Mouse (Mus musculus): Measurements from ENCODE around the gene Xrcc2. TPM values are rescaled to one million over a fixed set of nuclear protein-coding genes. Genes with fewer than 3 reads are reported as not detected.

Gene Xrcc2
- polyA plus RNA-seq, 1 experiment: 0.81 TPM

DNA sequence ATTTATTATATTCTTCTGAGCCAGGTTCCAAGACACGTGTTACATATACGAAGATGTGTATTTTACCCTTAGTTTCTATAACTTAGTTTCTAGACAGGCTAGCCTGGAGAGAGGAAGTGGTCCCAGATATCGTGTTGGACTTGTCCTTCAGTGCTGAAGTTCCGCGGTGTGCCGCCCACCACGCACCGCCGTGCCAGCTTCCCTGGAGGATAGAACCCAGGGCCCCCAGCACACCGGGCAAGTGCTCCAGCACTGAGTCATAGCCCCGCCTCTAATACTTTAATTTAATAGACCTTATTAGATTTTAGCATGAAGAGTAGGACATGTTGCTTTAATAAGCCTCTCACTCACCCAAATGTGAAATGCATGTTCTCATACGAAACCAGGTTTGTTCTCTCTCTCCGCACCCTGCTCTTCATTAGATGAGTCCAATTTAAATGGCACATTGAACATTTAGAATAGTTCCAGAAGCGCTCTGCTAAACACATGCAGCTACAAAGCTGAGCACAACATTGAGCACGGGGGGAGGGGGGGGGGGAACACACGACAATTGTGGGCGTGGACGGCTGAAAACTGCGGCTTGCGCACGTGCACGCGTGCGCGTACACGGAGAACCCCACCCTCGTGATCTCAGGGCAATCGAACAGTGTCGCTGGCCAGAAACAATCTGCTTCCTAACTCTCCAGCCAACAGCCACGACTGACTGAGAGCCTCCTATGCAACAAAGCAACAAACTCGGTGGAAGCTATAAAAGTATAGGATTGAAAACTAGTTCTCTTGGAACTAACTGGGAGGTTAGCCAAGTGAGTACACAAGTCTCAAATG is 33.7 kb downstream of the Xrcc2 start:
- no peak for TF ChIP-seq FLI1 (IDR thresholded peaks at IDR 0.05; ENCODE audit: low read length)
- no peak for TF ChIP-seq GATA1 (IDR thresholded peaks at IDR 0.05; ENCODE audit: borderline replicate concordance, low read length)
- H3K4me1 ChIP-seq: peaks cover 17% of the 10 kb centered on the region; the same call in 1 of the 2 replicates
- peaks cover 2% of the 10 kb centered on the region for H3K36me3 ChIP-seq (replicated peaks; ENCODE audit: low read length)
- no peaks in the 10 kb centered on the region for H3K27me3 ChIP-seq (replicated peaks)
- H3K9me3 ChIP-seq: no peaks in the 10 kb centered on the region
- H3K4me3 ChIP-seq (replicated peaks): no peak overlapping the region

DNA sequence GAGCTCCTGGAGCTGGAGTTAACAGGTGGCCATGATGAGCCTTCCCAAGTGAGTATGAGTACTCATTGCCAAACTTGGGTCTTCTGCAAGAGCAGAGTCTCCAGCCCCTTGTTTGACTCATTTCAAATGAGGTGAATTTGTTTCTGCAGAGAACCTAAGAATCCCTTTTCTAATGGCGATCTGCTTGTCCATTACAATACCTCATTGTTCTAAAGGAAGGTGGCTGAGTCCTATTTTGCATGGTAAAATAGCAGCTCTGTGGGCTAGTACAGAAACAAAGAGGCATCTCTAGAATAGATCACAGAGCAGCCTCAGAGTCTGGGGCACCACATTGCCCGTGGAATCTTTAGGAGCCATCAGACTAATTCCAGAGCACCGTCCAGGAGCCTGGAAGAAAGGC is 34.6 kb downstream of the Xrcc2 start:
- Histone ChIP-seq H3K9me3 (no peaks in the 10 kb centered on the region), H3K4me3 (replicated peaks) (no peak overlapping the region), H3K4me1 (peaks cover 17% of the 10 kb centered on the region; the same call in 1 of the 2 replicates), H3K27me3 (replicated peaks) (no peaks in the 10 kb centered on the region), H3K36me3 (replicated peaks; ENCODE audit: low read length) (no peaks in the 10 kb centered on the region)
- TF ChIP-seq FLI1 (IDR thresholded peaks at IDR 0.05; ENCODE audit: low read length): no peak
- no peak for TF ChIP-seq GATA1 (IDR thresholded peaks at IDR 0.05; ENCODE audit: borderline replicate concordance, low read length)

DNA sequence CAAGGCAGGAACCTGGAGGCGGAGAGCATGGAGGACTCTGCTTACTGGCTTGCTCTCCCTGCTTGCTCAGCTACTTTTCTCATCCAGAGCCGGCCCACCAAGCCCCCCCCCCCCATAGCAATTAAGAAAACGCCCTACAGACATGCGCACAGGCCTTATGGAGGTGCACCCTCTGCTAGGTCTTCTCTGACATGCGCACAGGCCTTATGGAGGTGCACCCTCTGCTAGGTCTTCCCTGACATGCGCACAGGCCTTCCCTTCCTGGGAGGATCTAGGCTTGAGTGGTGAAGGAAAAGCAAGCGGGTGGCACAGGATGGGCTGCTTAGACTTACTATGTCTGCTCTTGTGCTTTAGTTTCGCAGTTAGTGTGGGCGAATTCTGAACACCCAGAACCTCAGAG is 37.3 kb downstream of the Xrcc2 start:
- TF ChIP-seq FLI1 (IDR thresholded peaks at IDR 0.05; ENCODE audit: low read length): no peak
- TF ChIP-seq GATA1 (IDR thresholded peaks at IDR 0.05; ENCODE audit: borderline replicate concordance, low read length): no peak

DNA sequence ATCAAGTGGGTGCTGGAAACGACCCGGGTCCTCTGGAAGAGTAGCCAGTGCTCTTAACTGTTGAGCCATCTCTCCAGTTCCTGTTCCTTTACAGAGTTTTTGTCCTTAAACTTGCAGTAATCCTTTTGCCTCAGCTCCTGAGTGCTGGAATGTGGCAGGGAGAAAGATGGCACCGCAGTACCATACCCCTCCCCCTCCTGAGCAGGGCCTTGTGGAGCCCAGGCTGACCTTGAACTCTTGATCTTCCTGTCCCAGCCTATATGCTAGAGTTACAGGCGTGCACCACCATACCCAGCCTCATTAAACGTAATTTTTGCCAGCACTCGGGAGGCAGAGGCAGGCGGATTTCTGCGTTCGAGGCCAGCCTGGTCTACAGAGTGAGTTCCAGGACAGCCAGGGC is 38.9 kb downstream of the Xrcc2 start:
- Histone ChIP-seq H3K36me3 (replicated peaks; ENCODE audit: low read length) (no peaks in the 10 kb centered on the region), H3K9me3 (no peaks in the 10 kb centered on the region), H3K4me1 (peaks cover 30% of the 10 kb centered on the region), H3K27me3 (replicated peaks) (no peaks in the 10 kb centered on the region), H3K4me3 (replicated peaks) (no peak overlapping the region)
- TF ChIP-seq GATA1 (IDR thresholded peaks at IDR 0.05; ENCODE audit: borderline replicate concordance, low read length): no peak
- no peak for TF ChIP-seq FLI1 (IDR thresholded peaks at IDR 0.05; ENCODE audit: low read length)

More for the DNA sequence above, 37.3 kb downstream of the Xrcc2 start:
- H3K9me3 ChIP-seq: no peaks in the 10 kb centered on the region
- no peaks in the 10 kb centered on the region for H3K36me3 ChIP-seq (replicated peaks; ENCODE audit: low read length)
- no peaks in the 10 kb centered on the region for H3K27me3 ChIP-seq (replicated peaks)
- H3K4me1 ChIP-seq: peaks cover 23% of the 10 kb centered on the region
- H3K4me3 ChIP-seq (replicated peaks): no peak overlapping the region

DNA sequence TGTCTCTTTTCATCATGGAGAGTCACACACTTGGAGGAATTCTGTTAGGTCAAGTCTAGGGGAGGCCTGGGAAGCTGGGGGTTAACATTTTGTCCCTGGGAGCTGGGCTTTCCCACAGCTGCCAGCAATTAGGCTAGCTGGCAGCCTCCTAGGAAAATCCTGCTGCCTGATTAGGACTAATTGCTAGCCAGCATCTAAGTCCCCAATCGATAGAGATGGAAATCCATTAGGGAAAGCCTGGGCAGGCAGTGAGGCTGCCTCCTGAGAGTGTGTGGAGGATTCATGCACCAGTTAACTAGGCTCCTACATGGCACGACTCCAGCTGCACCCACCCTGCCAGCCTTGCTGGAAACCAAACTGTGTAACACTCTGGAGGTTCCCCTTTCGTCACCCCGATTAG is 39.5 kb downstream of the Xrcc2 start:
- no peaks in the 10 kb centered on the region for H3K9me3 ChIP-seq
- no peaks in the 10 kb centered on the region for H3K27me3 ChIP-seq (replicated peaks)
- peaks cover 30% of the 10 kb centered on the region for H3K4me1 ChIP-seq
- no peaks in the 10 kb centered on the region for H3K36me3 ChIP-seq (replicated peaks; ENCODE audit: low read length)
- H3K4me3 ChIP-seq (replicated peaks): no peak overlapping the region
- TF ChIP-seq GATA1 (IDR thresholded peaks at IDR 0.05; ENCODE audit: borderline replicate concordance, low read length) (no peak), FLI1 (IDR thresholded peaks at IDR 0.05; ENCODE audit: low read length) (no peak)

DNA sequence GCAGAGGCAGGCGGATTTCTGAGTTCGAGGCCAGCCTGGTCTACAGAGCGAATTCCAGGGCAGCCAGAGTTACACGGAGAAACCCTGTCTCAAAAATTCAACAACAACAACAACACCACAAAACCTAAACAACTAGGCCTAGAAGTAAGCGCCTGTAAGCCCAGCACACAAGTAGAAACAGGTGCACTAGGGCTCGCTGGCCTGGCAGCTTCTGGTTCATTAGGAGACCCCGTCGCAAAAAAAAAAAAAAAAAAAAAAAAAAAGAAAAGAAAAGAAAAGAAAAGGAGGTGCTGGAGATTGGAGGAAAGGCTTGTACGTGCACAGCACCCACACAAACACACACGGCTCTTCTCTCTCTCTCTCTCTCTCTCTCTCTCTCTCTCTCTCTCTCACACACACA is 40.1 kb downstream of the Xrcc2 start:
- TF ChIP-seq GATA1 (IDR thresholded peaks at IDR 0.05; ENCODE audit: borderline replicate concordance, low read length): no peak
- TF ChIP-seq FLI1 (IDR thresholded peaks at IDR 0.05; ENCODE audit: low read length): no peak
- Histone ChIP-seq H3K27me3 (replicated peaks) (no peaks in the 10 kb centered on the region), H3K36me3 (replicated peaks; ENCODE audit: low read length) (no peaks in the 10 kb centered on the region), H3K4me3 (replicated peaks) (no peak overlapping the region), H3K9me3 (no peaks in the 10 kb centered on the region), H3K4me1 (peaks cover 30% of the 10 kb centered on the region)

DNA sequence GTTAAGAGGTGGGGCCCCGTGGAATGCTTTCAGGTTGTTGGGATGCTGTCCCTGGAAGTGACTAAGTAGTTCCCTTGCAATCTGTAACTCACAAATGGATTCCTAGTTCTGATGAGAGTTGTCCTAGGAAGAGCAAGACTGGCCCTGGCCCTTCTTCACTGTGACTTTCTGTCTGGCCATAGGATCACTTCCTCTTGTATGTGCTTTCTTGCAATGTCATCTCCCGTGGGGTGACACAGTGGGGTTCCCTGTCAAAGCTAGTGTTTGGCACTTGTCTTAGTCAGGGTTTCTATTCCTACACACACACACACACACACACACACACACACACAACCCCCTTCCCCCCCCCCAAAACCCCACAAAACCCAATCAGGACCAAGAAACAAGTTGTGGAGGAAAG is 42.5 kb downstream of the Xrcc2 start:
- Histone ChIP-seq H3K4me3 (replicated peaks) (no peak overlapping the region), H3K27me3 (replicated peaks) (no peaks in the 10 kb centered on the region), H3K4me1 (peaks cover 20% of the 10 kb centered on the region), H3K36me3 (replicated peaks; ENCODE audit: low read length) (no peaks in the 10 kb centered on the region), H3K9me3 (no peaks in the 10 kb centered on the region)
- TF ChIP-seq GATA1 (IDR thresholded peaks at IDR 0.05; ENCODE audit: borderline replicate concordance, low read length) (no peak), FLI1 (IDR thresholded peaks at IDR 0.05; ENCODE audit: low read length) (no peak)

- Histone ChIP-seq H3K27me3 (replicated peaks) (peaks cover 14% of the 10 kb centered on the region), H3K9me3 (no peaks in the 10 kb centered on the region), H3K4me3 (replicated peaks) (no peak overlapping the region), H3K36me3 (replicated peaks; ENCODE audit: low read length) (no peaks in the 10 kb centered on the region), H3K4me1 (no peaks in the 10 kb centered on the region; the same call in 1 of the 2 replicates)
- TF ChIP-seq FLI1 (IDR thresholded peaks at IDR 0.05; ENCODE audit: low read length) (no peak), GATA1 (IDR thresholded peaks at IDR 0.05; ENCODE audit: borderline replicate concordance, low read length) (no peak)
These were observed 51.0 kb downstream of the Xrcc2 start for GRCm38 (mm10) chr5:25654578-25654987.

DNA sequence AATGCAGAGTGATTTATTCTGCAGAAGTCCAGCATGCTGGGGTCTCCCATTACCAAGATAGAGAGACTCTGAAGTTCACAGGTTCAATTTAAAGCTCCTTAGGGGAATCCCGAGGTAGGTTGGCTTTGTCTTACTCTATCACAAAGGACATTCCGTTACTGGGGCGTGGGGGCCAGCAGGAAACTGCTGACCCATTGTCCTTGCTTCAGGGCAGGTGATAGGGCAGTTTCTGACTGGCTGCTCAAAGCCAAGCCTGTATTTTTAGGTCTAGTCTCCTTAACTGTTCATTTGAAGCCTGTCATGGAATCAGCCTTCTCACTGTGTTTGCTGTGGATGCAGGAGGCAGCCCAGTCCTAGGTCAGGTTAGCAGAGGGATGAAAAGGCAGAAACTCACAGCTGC is 52.2 kb downstream of the Xrcc2 start:
- Histone ChIP-seq H3K27me3 (replicated peaks) (peaks cover 14% of the 10 kb centered on the region), H3K9me3 (no peaks in the 10 kb centered on the region), H3K4me1 (no peaks in the 10 kb centered on the region; the same call in 1 of the 2 replicates), H3K36me3 (replicated peaks; ENCODE audit: low read length) (no peaks in the 10 kb centered on the region), H3K4me3 (replicated peaks) (no peak overlapping the region)
- TF ChIP-seq FLI1 (IDR thresholded peaks at IDR 0.05; ENCODE audit: low read length) (no peak), GATA1 (IDR thresholded peaks at IDR 0.05; ENCODE audit: borderline replicate concordance, low read length) (no peak)

GRCm38 (mm10) chr5:25652435-25652834 is 53.2 kb downstream of the Xrcc2 start:
- H3K36me3 ChIP-seq (replicated peaks; ENCODE audit: low read length): no peaks in the 10 kb centered on the region
- no peaks in the 10 kb centered on the region; the same call in 1 of the 2 replicates for H3K4me1 ChIP-seq
- no peak overlapping the region for H3K4me3 ChIP-seq (replicated peaks)
- H3K9me3 ChIP-seq: no peaks in the 10 kb centered on the region
- no peak for TF ChIP-seq FLI1 (IDR thresholded peaks at IDR 0.05; ENCODE audit: low read length)
- no peak for TF ChIP-seq GATA1 (IDR thresholded peaks at IDR 0.05; ENCODE audit: borderline replicate concordance, low read length)
- H3K27me3 ChIP-seq (replicated peaks): peaks cover 14% of the 10 kb centered on the region

Measured in megakaryocyte, embryonic 14.5 days (primary cell).